Mouse (Mus musculus) liver, postnatal 0 days (tissue): ENCODE data around the gene Tuft1.

ENCODE experiments used
- CTCF ChIP-seq: sonication (generic); IDR thresholded peaks from 2 replicates; pipeline ENCODE4 v1.5.1; 2016; ENCODE audit warnings: antibody characterized with exemption, low read depth
- EP300 ChIP-seq: IDR thresholded peaks from 2 replicates; pipeline ENCODE4 v1.6.1; 2016; ENCODE audit warnings: antibody characterized with exemption, low read depth, mild to moderate bottlenecking

- TF ChIP-seq CTCF = no peak
- no peak for TF ChIP-seq EP300
Observed at GRCm38 (mm10) chr3:94563163-94563562, 95.5 kb downstream of the Tuft1 start.
